Mouse (Mus musculus): ENCODE results near the gene Zfp462.
"Not testable (repeated sequence)": the region's sequence is repeated elsewhere in the genome, so short reads cannot be mapped to it uniquely, and the experiment has no call there.

Zfp462 gene

GRCm38 (mm10) chr4:54944921-54945430 is at the start of gene Zfp462:
Gene Zfp462, plus strand, starts transcription at chr4:54945048.
- DNase-seq: no peak

- DNase-seq: no peak
Observed at GRCm38 (mm10) chr4:54896017-54896416, 48.8 kb upstream of the Zfp462 start.

- no peak for DNase-seq
Observed at GRCm38 (mm10) chr4:54904641-54905040, 40.2 kb upstream of the Zfp462 start.

GRCm38 (mm10) chr4:54905399-54905953 is 39.4 kb upstream of the Zfp462 start:
- DNase-seq: no peak

GRCm38 (mm10) chr4:54910300-54910699 is 34.5 kb upstream of the Zfp462 start:
- DNase-seq: no peak

GRCm38 (mm10) chr4:54918276-54918675 is 26.6 kb upstream of the Zfp462 start:
- no peak for DNase-seq

GRCm38 (mm10) chr4:54923386-54923785 is 21.5 kb upstream of the Zfp462 start:
- no peak for DNase-seq

- DNase-seq: no peak
Observed at GRCm38 (mm10) chr4:54924306-54924705, 20.5 kb upstream of the Zfp462 start.

GRCm38 (mm10) chr4:54926456-54926855 is 18.4 kb upstream of the Zfp462 start:
- DNase-seq: not testable (repeated sequence)

GRCm38 (mm10) chr4:54927321-54928062 is 17.4 kb upstream of the Zfp462 start:
- DNase-seq: not testable (repeated sequence)

GRCm38 (mm10) chr4:54929686-54930085 is 15.2 kb upstream of the Zfp462 start:
- DNase-seq: no peak

GRCm38 (mm10) chr4:54932668-54933067 is 12.2 kb upstream of the Zfp462 start:
- DNase-seq: no peak

- DNase-seq: no peak
Observed at GRCm38 (mm10) chr4:54937161-54937560, 7.7 kb upstream of the Zfp462 start.

- DNase-seq: no peak
Observed at GRCm38 (mm10) chr4:54945603-54946445, 976 bp downstream of the Zfp462 start.

- no peak for DNase-seq
Observed at GRCm38 (mm10) chr4:54946662-54947055, 1.8 kb downstream of the Zfp462 start.

GRCm38 (mm10) chr4:54947056-54947990 is 2.5 kb downstream of the Zfp462 start:
- peak; percentile 45 for DNase-seq

GRCm38 (mm10) chr4:54947991-54948615 is 3.3 kb downstream of the Zfp462 start:
- peak; percentile 67 for DNase-seq

- DNase-seq: peak; percentile 51
Observed at GRCm38 (mm10) chr4:54948616-54949560, 4.0 kb downstream of the Zfp462 start.

GRCm38 (mm10) chr4:54949561-54949940 is 4.7 kb downstream of the Zfp462 start:
- no peak for DNase-seq

GRCm38 (mm10) chr4:54950136-54950535 is 5.3 kb downstream of the Zfp462 start:
- DNase-seq: no peak

GRCm38 (mm10) chr4:54950866-54951265 is 6.0 kb downstream of the Zfp462 start:
- no peak for DNase-seq

All from right cerebral cortex, postnatal 25 days (tissue).